Comparison of ENCODE assay signal across 14 mouse cellular contexts in the genomic region with DNA sequence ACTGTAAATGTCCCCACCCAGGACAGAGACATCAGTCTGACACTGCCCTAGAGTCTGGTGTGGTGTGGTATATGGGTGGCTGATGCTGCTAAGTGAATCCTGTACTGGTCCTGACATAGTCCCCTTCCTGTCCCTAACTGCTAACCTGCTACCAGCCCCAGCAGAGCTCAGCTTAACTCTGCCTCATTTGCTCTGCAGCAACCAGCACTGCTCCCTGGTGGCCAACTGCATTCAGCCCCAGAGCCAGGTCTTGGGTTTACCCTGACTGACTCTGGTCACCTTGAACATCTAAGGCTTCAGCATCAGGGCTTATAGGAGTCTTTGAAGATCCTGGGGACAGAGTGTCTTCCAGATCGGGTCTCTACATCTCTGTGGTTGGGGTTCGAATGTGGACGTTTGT. TPM values are rescaled to one million over a fixed set of nuclear protein-coding genes. Genes with fewer than 3 reads are reported as not detected.
A peak's percentile ranks its signal among the peaks of the same experiment; 100 is the strongest.
DNase-seq lines count a peak whose midpoint lies in the region; ATAC-seq and TF ChIP-seq lines count a peak whose summit lies in the region.
"Had no signal": no experiment of that assay in that cellular context is flagged by ENCODE, and none has a peak within 500 bp of the region (broad histone marks: within the 10 kb centered on the region; RNA-seq: fewer than 3 reads in every experiment).

No protein-coding gene starts in this region.

- H3K4me3 ChIP-seq in intestine, postnatal 0 days (ENCODE audit: low read depth, low read length), result no peak overlapping the region
- no peak overlapping the region for H3K4me3 ChIP-seq in intestine, embryonic 15.5 days (replicated peaks)
- H3K4me3 ChIP-seq in ES-Bruce4 (ENCODE audit: low read depth, low read length), result no peak overlapping the region
- H3K4me3 ChIP-seq: embryonic facial prominence, embryonic 10.5 days; forebrain, embryonic 15.5 days; heart, embryonic 12.5 days; liver, embryonic 15.5 days; midbrain, embryonic 13.5 days had no signal

- TF ChIP-seq EP300 in ES-Bruce4 (IDR thresholded peaks at IDR 0.05; ENCODE audit: insufficient read depth, low read depth, low read length), result no peak

- H3K4me2 ChIP-seq in intestine, postnatal 0 days (replicated peaks; ENCODE audit: low read depth), result no peak overlapping the region
- no peak overlapping the region for H3K4me2 ChIP-seq in intestine, embryonic 15.5 days (replicated peaks)
- H3K4me2 ChIP-seq: forebrain, embryonic 15.5 days; heart, embryonic 12.5 days; liver, embryonic 15.5 days; midbrain, embryonic 13.5 days had no signal

- DNase-seq in A20 (ENCODE audit: low read depth, low spot score), result peak; percentile 9
- DNase-seq in cerebellum, postnatal 36 days, result no peak
- no peak for DNase-seq in spleen, postnatal 4 days (ENCODE audit: low spot score in 2 of 2)
- no peak for DNase-seq in embryo, embryonic 10.5 days (ENCODE audit: low spot score)
- DNase-seq: kidney, adult 11 months had no signal

- peak; percentile 55 for TF ChIP-seq CTCF in intestine, postnatal 0 days (IDR thresholded peaks at IDR 0.05; ENCODE audit: low read depth)
- TF ChIP-seq CTCF in ES-Bruce4 (IDR thresholded peaks at IDR 0.05; ENCODE audit: low read depth, low read length), result peak; percentile 3

- no peaks in the 10 kb centered on the region for H3K27me3 ChIP-seq in intestine, postnatal 0 days (replicated peaks; ENCODE audit: control insufficient read depth, insufficient read depth, low read length)
- H3K27me3 ChIP-seq in intestine, embryonic 15.5 days (replicated peaks), result no peaks in the 10 kb centered on the region
- no peaks in the 10 kb centered on the region for H3K27me3 ChIP-seq in ES-Bruce4 (ENCODE audit: control insufficient read depth, insufficient read depth, low read length, poor library complexity, severe bottlenecking)
- H3K27me3 ChIP-seq: forebrain, embryonic 15.5 days; midbrain, embryonic 13.5 days had no signal

- no peaks in the 10 kb centered on the region for H3K4me1 ChIP-seq in intestine, postnatal 0 days (replicated peaks; ENCODE audit: control insufficient read depth, insufficient read depth, low read length)
- peaks cover 4% of the 10 kb centered on the region; the same call in 1 of the 2 replicates for H3K4me1 ChIP-seq in intestine, embryonic 15.5 days (replicated peaks)
- no peaks in the 10 kb centered on the region for H3K4me1 ChIP-seq in ES-Bruce4 (ENCODE audit: control insufficient read depth, insufficient read depth, low read length)
- H3K4me1 ChIP-seq: forebrain, embryonic 15.5 days; liver, embryonic 15.5 days had no signal

- WGBS in intestine, postnatal 0 days, result 80% methylated on average over 3 of the region's 3 CpGs
- 88% methylated on average over 3 of the region's 3 CpGs for WGBS in intestine, embryonic 15.5 days

- ATAC-seq in intestine, postnatal 0 days, result no peak
- no peak for ATAC-seq in intestine, embryonic 15.5 days
- 0 out of 2 replicates have a peak, but pooled peaks have one; percentile 23 for ATAC-seq in neutrophil, adult 5-6 weeks (ENCODE audit: extremely low read depth, insufficient number of reproducible peaks, low FRiP score, poor library complexity, severe bottlenecking)
- ATAC-seq: forebrain, embryonic 15.5 days; midbrain, embryonic 13.5 days had no signal

- no peaks in the 10 kb centered on the region; the same call in 1 of the 2 replicates for H3K36me3 ChIP-seq in intestine, postnatal 0 days (ENCODE audit: control insufficient read depth, insufficient read depth)
- no peaks in the 10 kb centered on the region for H3K36me3 ChIP-seq in intestine, embryonic 15.5 days
- no peaks in the 10 kb centered on the region for H3K36me3 ChIP-seq in ES-Bruce4 (ENCODE audit: control insufficient read depth, insufficient read depth, low read length, poor library complexity, severe bottlenecking)
- H3K36me3 ChIP-seq: liver, embryonic 15.5 days had no signal

- H3K27ac ChIP-seq in intestine, postnatal 0 days (ENCODE audit: low read depth, low read length), result no peak overlapping the region
- no peak overlapping the region for H3K27ac ChIP-seq in intestine, embryonic 15.5 days
- H3K27ac ChIP-seq in ES-Bruce4 (ENCODE audit: insufficient read depth, low read length), result no peak overlapping the region
- H3K27ac ChIP-seq: embryonic facial prominence, embryonic 10.5 days; forebrain, embryonic 15.5 days; liver, embryonic 15.5 days had no signal

- H3K9me3 ChIP-seq in intestine, postnatal 0 days (ENCODE audit: control insufficient read depth), result peaks cover 6% of the 10 kb centered on the region; the same call in 1 of the 2 replicates
- H3K9me3 ChIP-seq in intestine, embryonic 15.5 days, result no peaks in the 10 kb centered on the region
- no peaks in the 10 kb centered on the region for H3K9me3 ChIP-seq in ES-Bruce4 (replicated peaks; ENCODE audit: control insufficient read depth, insufficient read depth, low read length, poor library complexity, severe bottlenecking)
- H3K9me3 ChIP-seq: forebrain, embryonic 15.5 days; liver, embryonic 15.5 days; midbrain, embryonic 13.5 days had no signal

- H3K9ac ChIP-seq in intestine, postnatal 0 days (ENCODE audit: low read depth, low read length), result no peak overlapping the region
- no peak overlapping the region for H3K9ac ChIP-seq in intestine, embryonic 15.5 days
- no peak overlapping the region for H3K9ac ChIP-seq in ES-Bruce4 (ENCODE audit: low read depth, poor library complexity, severe bottlenecking)
- H3K9ac ChIP-seq: forebrain, embryonic 15.5 days; heart, embryonic 12.5 days; liver, embryonic 15.5 days; midbrain, embryonic 13.5 days had no signal

- TF ChIP-seq POLR2A in ES-Bruce4 (IDR thresholded peaks at IDR 0.05; ENCODE audit: insufficient read depth, low read length), result no peak

RNA-seq across cellular contexts. Expression of gene Pxylp1, which starts 50.5 kb away (rescaled TPM):
- polyA plus RNA-seq in intestine, postnatal 0 days (2015; fragmentation: Nextera tagmentation; extraction: Ambion mirVana), result 22.7 and 24.1 TPM in 2 replicates
- polyA plus RNA-seq in intestine, embryonic 15.5 days (2015; fragmentation: Nextera tagmentation; extraction: Ambion mirVana), result 37.6 and 41.5 TPM in 2 replicates
- 7.1 and 7.2 TPM in 2 replicates for polyA plus RNA-seq in ES-Bruce4 (2011; ENCODE audit: insufficient read depth, insufficient read length, low read depth, missing spikeins)
- 2.3 and 2.6 TPM in 2 replicates for total RNA-seq in neutrophil, adult 5-6 weeks (2017)
